Mouse (Mus musculus) intestine, postnatal 0 days (tissue): ENCODE measurements around the gene Vwf. TPM values are rescaled to one million over a fixed set of nuclear protein-coding genes. Genes with fewer than 3 reads are reported as not detected.

Experiments
- ATAC-seq: fragments of 200-750 bp; cut with Nextera tagmentation; 2 replicates; pipeline ENCODE4 v1.8.0; 2017; ENCODE audit warnings: mild to moderate bottlenecking, moderate TSS enrichment, moderate library complexity
- H3K27ac ChIP-seq: fragments of 300-500 bp; sonication (generic); 2 replicates; pipeline ENCODE4 v1.5.1; 2014; ENCODE audit warnings: mild to moderate bottlenecking, low read depth, low read length, moderate library complexity
- H3K27me3 ChIP-seq: fragments of 300-500 bp; sonication (generic); replicated peaks from 2 replicates; pipeline ENCODE4 v1.6.1; 2014; ENCODE audit warnings: low read length, mixed read lengths; ENCODE audit not compliant: control insufficient read depth, insufficient read depth
- H3K36me3 ChIP-seq: fragments of 300-500 bp; sonication (generic); 2 replicates; pipeline ENCODE4 v1.6.1; 2014; ENCODE audit warnings: mild to moderate bottlenecking, moderate library complexity; ENCODE audit not compliant: control insufficient read depth, insufficient read depth
- H3K4me1 ChIP-seq: fragments of 300-500 bp; sonication (generic); replicated peaks from 2 replicates; pipeline ENCODE4 v1.6.1; 2014; ENCODE audit warnings: antibody characterized with exemption, low read length, mixed read lengths; ENCODE audit not compliant: control insufficient read depth, insufficient read depth
- H3K4me2 ChIP-seq: fragments of 300-500 bp; sonication (generic); replicated peaks from 2 replicates; pipeline ENCODE4 v1.6.1; 2014; ENCODE audit warnings: low read depth, mild to moderate bottlenecking, moderate library complexity
- H3K4me3 ChIP-seq: fragments of 300-500 bp; sonication (generic); 2 replicates; pipeline ENCODE4 v1.5.1; 2014; ENCODE audit warnings: low read depth, low read length
- H3K9ac ChIP-seq: fragments of 300-500 bp; sonication (generic); 2 replicates; pipeline ENCODE4 v1.6.1; 2014; ENCODE audit warnings: mild to moderate bottlenecking, low read depth, low read length
- H3K9me3 ChIP-seq: fragments of 300-500 bp; sonication (generic); 2 replicates; pipeline ENCODE4 v1.6.1; 2016; ENCODE audit warnings: mixed run types; ENCODE audit not compliant: control insufficient read depth
- CTCF ChIP-seq: sonication (generic); IDR thresholded peaks from 2 replicates; pipeline ENCODE4 v1.5.1; 2016; ENCODE audit warnings: low read depth, mild to moderate bottlenecking, control low read depth, antibody characterized with exemption, moderate library complexity
- WGBS: fragments of 180-500 bp; shearing (Covaris S2); extraction: QIAGEN DNeasy Blood & Tissue Kit; methylation state at CpG from one replicate; pipeline ENCODE4 v1.1.7; 2014; 5-methylcytosine and 5-hydroxymethylcytosine counted together
- polyA plus RNA-seq: library from polyadenylated mRNA; unstranded; fragments of >200 nt; fragmentation: Nextera tagmentation; extraction: Ambion mirVana; gene quantifications from 2 replicates; pipeline ENCODE4 v1.2.1, GENCODE M21; 2015

Gene Vwf
- polyA plus RNA-seq, 1 experiment from 2014 or later: 10.6 TPM

GRCm38 (mm10) chr6:125553551-125553950 lies 7.0 kb downstream of the Vwf start:
- Histone ChIP-seq H3K4me3 (no peak overlapping the region), H3K27me3 (no peaks in the 10 kb centered on the region), H3K4me2 (no peak overlapping the region), H3K9me3 (no peaks in the 10 kb centered on the region), H3K9ac (no peak overlapping the region), H3K36me3 (no peaks in the 10 kb centered on the region), H3K27ac (no peak overlapping the region), H3K4me1 (no peaks in the 10 kb centered on the region)
- ATAC-seq: no peak
- no peak for TF ChIP-seq CTCF
- WGBS: 58% methylated on average over 4 of the region's 4 CpGs

DNA sequence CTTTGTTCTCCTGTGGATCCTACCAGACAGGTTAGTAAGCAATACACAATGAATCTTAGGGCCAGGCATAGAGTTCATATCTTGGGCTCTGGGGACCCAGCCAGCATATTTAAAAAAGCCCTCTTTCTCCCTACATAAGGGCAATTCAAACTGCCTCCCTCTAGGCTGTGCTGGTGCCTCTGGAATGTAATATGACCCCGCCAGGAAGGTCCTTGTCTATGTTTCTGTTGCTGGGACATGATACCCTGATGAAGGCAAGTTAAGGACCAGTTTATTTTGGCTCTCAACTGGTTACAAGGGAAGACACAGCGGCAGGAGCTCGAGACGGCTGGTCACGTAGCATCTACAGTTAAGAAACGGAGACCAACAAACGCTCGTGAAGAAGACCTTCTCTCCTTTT lies 12.3 kb downstream of the Vwf start:
- no peak for ATAC-seq
- Histone ChIP-seq H3K9me3 (no peaks in the 10 kb centered on the region), H3K9ac (no peak overlapping the region), H3K4me3 (no peak overlapping the region), H3K4me2 (no peak overlapping the region), H3K4me1 (no peaks in the 10 kb centered on the region), H3K36me3 (no peaks in the 10 kb centered on the region), H3K27me3 (no peaks in the 10 kb centered on the region), H3K27ac (no peak overlapping the region)
- WGBS: 84% methylated on average over 8 of the region's 8 CpGs
- TF ChIP-seq CTCF: no peak

DNA sequence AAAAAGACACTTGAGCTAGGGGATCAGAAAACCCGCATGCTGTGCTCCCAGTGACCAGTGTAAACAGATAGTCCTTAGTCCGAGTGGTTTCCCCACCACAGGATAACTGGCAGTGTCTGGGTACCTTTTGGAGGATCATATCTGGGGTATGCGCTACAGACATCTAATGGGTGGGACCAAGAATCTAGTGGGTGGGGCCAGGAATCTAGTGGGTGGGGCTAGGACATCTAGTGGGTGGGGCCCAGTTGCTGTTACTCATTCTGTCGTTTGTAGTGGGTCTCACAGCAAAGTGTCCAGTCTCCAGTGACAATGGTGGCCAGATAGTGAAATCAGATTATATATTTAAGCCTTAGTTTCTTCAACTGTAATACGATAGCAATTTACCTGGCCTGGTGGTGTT lies 14.5 kb downstream of the Vwf start:
- Histone ChIP-seq H3K4me2 (no peak overlapping the region), H3K9ac (no peak overlapping the region), H3K27ac (no peak overlapping the region), H3K27me3 (no peaks in the 10 kb centered on the region), H3K36me3 (no peaks in the 10 kb centered on the region), H3K4me1 (no peaks in the 10 kb centered on the region; the same call in 1 of the 2 replicates), H3K4me3 (no peak overlapping the region), H3K9me3 (no peaks in the 10 kb centered on the region)
- ATAC-seq: no peak
- WGBS: 73% methylated on average over 5 of the region's 5 CpGs
- no peak for TF ChIP-seq CTCF

DNA sequence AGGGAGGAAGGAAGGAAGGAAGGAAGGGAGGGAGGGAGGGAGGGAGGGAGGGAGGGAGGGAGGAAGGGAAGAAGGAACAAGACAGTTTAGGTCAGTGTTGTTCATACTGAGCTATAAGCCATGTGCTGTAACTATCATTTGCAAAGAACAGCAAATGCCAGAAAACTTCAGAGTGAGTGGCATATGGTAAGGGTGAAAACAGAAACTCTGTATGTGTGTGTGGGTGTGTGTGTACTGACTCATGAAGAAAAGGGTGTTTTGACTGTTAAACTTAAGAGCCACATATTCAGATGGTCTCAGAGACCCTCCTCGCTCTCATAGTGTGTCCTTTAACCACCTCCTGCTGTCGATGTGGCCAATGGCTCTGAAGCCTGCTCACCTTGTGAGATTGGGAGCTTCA lies 14.9 kb downstream of the Vwf start:
- H3K27me3 ChIP-seq: no peaks in the 10 kb centered on the region
- H3K4me1 ChIP-seq: no peaks in the 10 kb centered on the region; the same call in 1 of the 2 replicates
- H3K36me3 ChIP-seq: no peaks in the 10 kb centered on the region
- no peak overlapping the region for H3K27ac ChIP-seq
- no peak for TF ChIP-seq CTCF
- no peak overlapping the region for H3K9ac ChIP-seq
- H3K9me3 ChIP-seq: no peaks in the 10 kb centered on the region
- no peak overlapping the region for H3K4me2 ChIP-seq
- ATAC-seq: no peak
- no peak overlapping the region for H3K4me3 ChIP-seq
- WGBS: 94% methylated on average over 2 of the region's 2 CpGs

- Histone ChIP-seq H3K4me2 (no peak overlapping the region), H3K36me3 (no peaks in the 10 kb centered on the region), H3K27me3 (no peaks in the 10 kb centered on the region), H3K9ac (no peak overlapping the region), H3K4me3 (no peak overlapping the region), H3K4me1 (no peaks in the 10 kb centered on the region; the same call in 1 of the 2 replicates), H3K9me3 (no peaks in the 10 kb centered on the region), H3K27ac (no peak overlapping the region)
- TF ChIP-seq CTCF: no peak
- WGBS: 38% methylated on average over 7 of the region's 7 CpGs
- ATAC-seq: peak; percentile 61
Observed at GRCm38 (mm10) chr6:125564812-125565281, 18.3 kb downstream of the Vwf start.

DNA sequence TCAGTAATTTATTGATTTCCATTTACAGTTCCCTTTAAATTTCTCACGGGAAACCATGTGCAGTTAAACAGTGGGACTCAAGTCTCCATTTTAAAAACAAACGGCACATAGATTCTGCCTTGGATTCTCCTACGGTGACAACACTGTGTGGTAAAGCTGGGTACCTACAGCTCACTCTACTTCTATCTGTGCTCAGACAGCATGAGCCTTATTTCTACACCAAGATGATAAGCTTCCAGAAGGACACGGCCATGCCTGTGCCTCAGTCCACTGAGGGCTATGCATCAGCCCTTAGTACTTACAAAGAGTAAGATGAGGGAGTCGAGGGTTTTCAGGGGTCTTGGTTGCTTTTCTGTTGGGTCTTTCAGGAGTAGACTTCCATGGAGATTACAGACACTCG lies 18.8 kb downstream of the Vwf start:
- ATAC-seq: no peak
- H3K9me3 ChIP-seq: no peaks in the 10 kb centered on the region
- H3K4me1 ChIP-seq: no peaks in the 10 kb centered on the region; the same call in 1 of the 2 replicates
- H3K4me2 ChIP-seq: no peak overlapping the region
- no peaks in the 10 kb centered on the region for H3K36me3 ChIP-seq
- no peaks in the 10 kb centered on the region for H3K27me3 ChIP-seq
- no peak for TF ChIP-seq CTCF
- H3K4me3 ChIP-seq: no peak overlapping the region
- no peak overlapping the region for H3K27ac ChIP-seq
- WGBS: 77% methylated on average over 6 of the region's 6 CpGs
- H3K9ac ChIP-seq: no peak overlapping the region

- Histone ChIP-seq H3K4me1 (no peaks in the 10 kb centered on the region; the same call in 1 of the 2 replicates), H3K36me3 (no peaks in the 10 kb centered on the region), H3K27ac (no peak overlapping the region), H3K9me3 (no peaks in the 10 kb centered on the region), H3K27me3 (no peaks in the 10 kb centered on the region), H3K4me2 (no peak overlapping the region), H3K9ac (no peak overlapping the region), H3K4me3 (no peak overlapping the region)
- no peak for TF ChIP-seq CTCF
- 86% methylated on average over 3 of the region's 3 CpGs for WGBS
- no peak for ATAC-seq
Observed at GRCm38 (mm10) chr6:125566656-125567055, 20.1 kb downstream of the Vwf start.
